In the genomic region with DNA sequence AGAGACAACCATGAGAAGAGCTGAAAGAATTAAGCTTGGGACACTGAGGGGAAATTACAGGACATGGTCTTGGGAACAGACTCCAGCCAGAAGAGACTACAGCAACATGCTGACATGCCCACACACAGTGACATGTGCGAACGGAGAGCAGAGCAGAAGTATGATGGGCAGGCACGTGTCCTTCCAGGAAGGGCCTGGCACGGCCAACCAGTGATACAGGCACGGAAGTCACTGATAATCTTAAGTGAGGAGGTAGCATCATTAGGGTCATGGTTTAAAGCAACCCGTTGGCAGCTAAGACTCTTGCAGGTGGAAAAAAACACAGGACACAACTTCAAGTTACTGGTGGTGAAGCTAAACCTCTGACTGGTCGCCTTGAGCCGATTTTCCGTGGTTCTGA, we compare ENCODE assay signal across 25 mouse cellular contexts.
"Had no signal": no experiment of that assay in that cellular context is flagged by ENCODE, and none has a peak within 500 bp of the region (broad histone marks: within the 10 kb centered on the region; RNA-seq: fewer than 3 reads in every experiment).

No protein-coding gene starts in this region.

- H3K9me3 ChIP-seq: heart, embryonic 13.5 days; heart, embryonic 15.5 days; hindbrain, embryonic 13.5 days; hindbrain, embryonic 15.5 days; kidney, embryonic 15.5 days; limb, embryonic 13.5 days; limb, embryonic 15.5 days; liver, embryonic 12.5 days had no signal

- H3K27ac ChIP-seq: heart, embryonic 13.5 days; heart, embryonic 15.5 days; hindbrain, embryonic 13.5 days; hindbrain, embryonic 15.5 days; hindbrain, postnatal 0 days; kidney, embryonic 15.5 days; kidney, postnatal 0 days; limb, embryonic 13.5 days; limb, embryonic 15.5 days; liver, embryonic 12.5 days had no signal

- H3K27me3 ChIP-seq: heart, embryonic 15.5 days; hindbrain, embryonic 13.5 days; hindbrain, embryonic 15.5 days; kidney, embryonic 15.5 days; limb, embryonic 13.5 days; limb, embryonic 15.5 days; liver, embryonic 12.5 days had no signal

- H3K4me2 ChIP-seq: heart, embryonic 11.5 days; heart, embryonic 13.5 days; heart, embryonic 15.5 days; hindbrain, embryonic 13.5 days; hindbrain, embryonic 15.5 days; kidney, embryonic 15.5 days; limb, embryonic 13.5 days; limb, embryonic 15.5 days; liver, embryonic 12.5 days had no signal

- H3K36me3 ChIP-seq: heart, embryonic 13.5 days; heart, embryonic 15.5 days; hindbrain, embryonic 13.5 days; hindbrain, embryonic 15.5 days; kidney, embryonic 15.5 days; limb, embryonic 13.5 days; limb, embryonic 15.5 days; liver, embryonic 12.5 days had no signal

- DNase-seq: gastrocnemius, postnatal 14 days; gastrocnemius, postnatal 36 days; heart, adult 18-20 months; heart, postnatal 14 days; heart, postnatal 36 days; kidney, adult 11 months; kidney, adult 2 months; kidney, adult 9 months; kidney, postnatal 14 days; kidney, postnatal 36 days; layer of hippocampus, adult 9-11 months; layer of hippocampus, postnatal 36 days; left cerebral cortex, postnatal 4 days had no signal

- H3K4me3 ChIP-seq: heart, embryonic 13.5 days; heart, embryonic 15.5 days; hindbrain, embryonic 13.5 days; hindbrain, embryonic 15.5 days; kidney, embryonic 15.5 days; limb, embryonic 13.5 days; limb, embryonic 15.5 days; liver, embryonic 12.5 days had no signal

- ATAC-seq: hindbrain, postnatal 0 days; intestine, embryonic 16.5 days; liver, embryonic 12.5 days had no signal

- H3K9ac ChIP-seq: heart, embryonic 13.5 days; heart, embryonic 15.5 days; hindbrain, embryonic 13.5 days; hindbrain, embryonic 15.5 days; kidney, embryonic 15.5 days; limb, embryonic 13.5 days; limb, embryonic 15.5 days; liver, embryonic 12.5 days had no signal

- H3K4me1 ChIP-seq: heart, embryonic 13.5 days; heart, embryonic 15.5 days; limb, embryonic 15.5 days; liver, embryonic 12.5 days had no signal
